ENCODE assay signal across 23 mouse cellular contexts in the genomic region with DNA sequence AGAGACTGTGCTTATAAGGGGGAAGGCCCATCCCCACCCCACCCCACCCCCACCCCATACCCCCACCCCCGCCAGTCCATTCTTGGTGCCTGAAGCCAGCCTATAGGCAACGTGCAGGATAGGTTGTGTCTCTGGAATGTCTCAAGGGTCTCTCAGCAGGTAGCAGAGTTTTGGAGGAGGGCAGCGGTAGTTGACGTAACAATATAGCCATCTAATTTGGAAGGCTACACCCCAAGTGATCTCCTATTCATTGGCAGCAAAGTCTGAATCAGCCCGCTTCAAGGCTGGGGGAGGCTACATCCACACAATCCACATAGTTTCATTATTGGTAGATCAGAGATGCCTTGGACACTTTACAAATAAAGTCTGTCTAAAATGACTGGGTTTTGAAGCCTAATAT.
"Had no signal": no experiment of that assay in that cellular context is flagged by ENCODE, and none has a peak within 500 bp of the region (broad histone marks: within the 10 kb centered on the region; RNA-seq: fewer than 3 reads in every experiment).

No protein-coding gene starts in this region.

- DNase-seq: liver, postnatal 0 days; lung, adult 2 months; lung, postnatal 14 days; lung, postnatal 36 days; retina, postnatal 1 day; right cerebral cortex, adult 18-20 months; right cerebral cortex, postnatal 25 days; right cerebral cortex, postnatal 4 days; spleen, adult 18-20 months; thymus, adult 18-20 months; thymus, postnatal 14 days; thymus, postnatal 36 days had no signal

- H3K4me3 ChIP-seq: liver, embryonic 15.5 days; lung, embryonic 15.5 days; megakaryocyte, embryonic 14.5 days; midbrain, embryonic 13.5 days; myocyte; neural tube, embryonic 13.5 days; neural tube, embryonic 15.5 days had no signal

- H3K27me3 ChIP-seq: liver, embryonic 15.5 days; lung, embryonic 15.5 days; midbrain, embryonic 13.5 days; neural tube, embryonic 13.5 days; neural tube, embryonic 15.5 days had no signal

- H3K4me2 ChIP-seq: liver, embryonic 15.5 days; lung, embryonic 15.5 days; midbrain, embryonic 11.5 days; midbrain, embryonic 13.5 days; neural tube, embryonic 13.5 days; neural tube, embryonic 15.5 days had no signal

- H3K9me3 ChIP-seq: liver, embryonic 15.5 days; lung, embryonic 15.5 days; megakaryocyte, embryonic 14.5 days; midbrain, embryonic 13.5 days; neural tube, embryonic 13.5 days; neural tube, embryonic 15.5 days had no signal

- H3K36me3 ChIP-seq: liver, embryonic 15.5 days; lung, embryonic 15.5 days; midbrain, embryonic 13.5 days; neural tube, embryonic 13.5 days; neural tube, embryonic 15.5 days had no signal

- H3K27ac ChIP-seq: liver, embryonic 15.5 days; lung, embryonic 15.5 days; macrophage; midbrain, embryonic 13.5 days; neural tube, embryonic 13.5 days; neural tube, embryonic 15.5 days had no signal

- H3K9ac ChIP-seq: liver, embryonic 15.5 days; liver, postnatal 0 days; lung, embryonic 15.5 days; midbrain, embryonic 13.5 days; neural tube, embryonic 13.5 days; neural tube, embryonic 15.5 days had no signal

- H3K4me1 ChIP-seq: lung, embryonic 15.5 days; megakaryocyte, embryonic 14.5 days; midbrain, embryonic 13.5 days; neural tube, embryonic 13.5 days; neural tube, embryonic 15.5 days had no signal

- ATAC-seq: liver, postnatal 0 days; lung, postnatal 0 days; midbrain, embryonic 13.5 days; midbrain, embryonic 16.5 days had no signal
